Mouse (Mus musculus) left cerebral cortex, postnatal 4 days (tissue): ENCODE results near the gene Keap1. TPM values are rescaled to one million over a fixed set of nuclear protein-coding genes. Genes with fewer than 3 reads are reported as not detected.
"Not testable (repeated sequence)": the region's sequence is repeated elsewhere in the genome, so short reads cannot be mapped to it uniquely, and the experiment has no call there.

Experiments
- DNase-seq: peaks from one replicate; pipeline ENCODE4 v3.0.0-alpha.2; 2022
- intact Hi-C: fragments of 180-260 bp; cut with DNase I; formaldehyde crosslinking; loops from one replicate; pipeline ENCODE4 v1.15.1; 2025
- total RNA-seq, 2 experiments: library from RNA; stranded (reverse); gene quantifications; 2 replicates each; pipeline ENCODE4 v1.2.3; 2021

The Keap1 gene
- 10 to 100 TPM; 49.0 to 50.8 TPM for total RNA-seq

GRCm38 (mm10) chr9:21238733-21239464 is at the start of gene Keap1:
Gene Keap1, minus strand, starts transcription at chr9:21239361.
- intact Hi-C loops, result no loop called here
- peak; percentile 82 for DNase-seq

- intact Hi-C loops, result no loop called here
- no peak for DNase-seq
These were observed 49.5 kb upstream of the Keap1 start for GRCm38 (mm10) chr9:21288404-21289336.

- intact Hi-C loops, result no loop called here
- peak; percentile 98 for DNase-seq
These were observed 48.6 kb upstream of the Keap1 start, which contains the start of gene Kri1 for GRCm38 (mm10) chr9:21287571-21288402. Gene Kri1, minus strand, starts transcription at chr9:21287969.

- DNase-seq, result no peak
- intact Hi-C loops, result no loop called here
These were observed 47.6 kb upstream of the Keap1 start for GRCm38 (mm10) chr9:21286753-21287152.

- intact Hi-C loops, result no loop called here
- no peak for DNase-seq
These were observed 44.8 kb upstream of the Keap1 start for GRCm38 (mm10) chr9:21283994-21284393.

DNA sequence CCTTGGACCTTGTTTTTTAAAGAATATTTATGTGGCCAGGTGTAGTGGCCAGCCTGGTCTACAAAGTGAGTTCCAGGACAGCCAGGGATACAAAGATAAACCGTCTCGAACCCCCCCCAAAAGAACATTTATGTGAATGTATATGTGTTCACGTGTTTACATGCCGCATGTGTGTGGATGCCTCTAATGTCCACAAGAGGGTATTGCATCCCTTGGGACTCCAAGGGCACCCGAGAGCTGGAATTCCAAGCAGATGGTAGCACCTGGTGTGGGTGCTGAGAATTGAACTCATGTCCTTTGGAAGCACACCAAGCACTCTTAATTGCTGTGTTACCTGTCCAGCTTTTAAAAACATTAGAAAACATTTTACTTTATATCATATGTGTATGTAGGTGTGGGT is 44.4 kb upstream of the Keap1 start:
- intact Hi-C loops, result no loop called here
- DNase-seq, result no peak

DNA sequence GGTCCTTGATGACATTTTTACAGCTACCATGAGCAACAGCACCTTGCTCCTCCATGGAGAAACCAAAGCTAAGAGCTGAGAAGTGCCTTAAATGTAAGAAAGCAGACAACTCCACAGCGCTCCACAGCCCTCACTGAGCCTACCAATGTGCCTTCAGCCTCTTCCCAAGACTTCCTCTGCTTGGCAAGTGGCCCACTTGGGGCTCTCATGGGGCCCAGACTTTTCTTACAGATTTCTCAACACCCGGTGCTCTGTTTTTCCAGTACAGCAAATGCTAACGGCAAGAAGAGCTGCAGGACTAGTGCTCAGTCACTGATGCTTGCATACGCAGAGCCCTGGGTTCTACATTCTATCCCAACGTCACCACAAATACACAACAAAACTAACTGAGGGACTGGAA is 38.6 kb upstream of the Keap1 start:
- no peak for DNase-seq
- intact Hi-C loops, result no loop called here

DNA sequence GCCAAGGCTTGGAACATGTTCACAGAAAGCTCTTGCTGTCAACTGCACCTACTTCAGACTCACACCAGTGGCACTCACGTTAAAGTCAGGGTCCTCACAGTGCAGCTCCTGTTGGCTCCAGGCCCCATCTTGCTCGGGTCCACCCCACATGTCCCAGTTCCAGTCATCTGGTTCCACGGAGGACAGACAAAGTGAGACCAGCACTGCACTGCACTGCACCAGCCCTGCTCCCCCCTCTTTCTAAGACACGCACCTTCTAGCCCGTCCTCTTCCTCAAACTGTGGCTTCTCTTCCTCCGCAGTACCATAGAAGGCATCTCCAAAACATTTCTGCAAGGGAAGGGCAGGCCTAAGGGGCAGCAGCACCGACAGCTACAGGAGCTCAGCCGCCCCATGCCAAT is 37.1 kb upstream of the Keap1 start:
- no peak for DNase-seq
- intact Hi-C loops, result no loop called here

GRCm38 (mm10) chr9:21275727-21276126 is 36.6 kb upstream of the Keap1 start:
- intact Hi-C loops, result no loop called here
- no peak for DNase-seq

- intact Hi-C loops, result no loop called here
- DNase-seq, result no peak
These were observed 36.0 kb upstream of the Keap1 start for GRCm38 (mm10) chr9:21275013-21275710.

DNA sequence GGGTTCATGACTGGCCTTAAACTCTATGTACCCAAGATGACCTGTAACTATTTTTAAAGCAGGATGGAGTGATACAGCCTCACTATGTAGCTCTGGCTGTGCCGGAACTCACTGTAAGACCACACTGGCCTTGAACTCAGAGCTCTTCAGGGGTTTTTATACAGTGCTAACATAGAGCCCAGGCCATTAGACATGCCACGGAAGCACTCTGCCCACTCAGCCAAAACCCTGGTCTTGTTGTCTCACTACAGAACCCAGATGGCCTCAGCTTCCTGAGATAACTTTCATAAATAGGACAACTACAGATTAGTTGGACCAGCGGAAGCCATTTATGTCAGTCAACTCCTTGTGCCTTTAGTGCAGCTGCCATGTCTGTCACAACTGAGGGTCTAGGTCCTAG is 35.2 kb upstream of the Keap1 start:
- DNase-seq, result no peak
- intact Hi-C loops, result no loop called here

DNA sequence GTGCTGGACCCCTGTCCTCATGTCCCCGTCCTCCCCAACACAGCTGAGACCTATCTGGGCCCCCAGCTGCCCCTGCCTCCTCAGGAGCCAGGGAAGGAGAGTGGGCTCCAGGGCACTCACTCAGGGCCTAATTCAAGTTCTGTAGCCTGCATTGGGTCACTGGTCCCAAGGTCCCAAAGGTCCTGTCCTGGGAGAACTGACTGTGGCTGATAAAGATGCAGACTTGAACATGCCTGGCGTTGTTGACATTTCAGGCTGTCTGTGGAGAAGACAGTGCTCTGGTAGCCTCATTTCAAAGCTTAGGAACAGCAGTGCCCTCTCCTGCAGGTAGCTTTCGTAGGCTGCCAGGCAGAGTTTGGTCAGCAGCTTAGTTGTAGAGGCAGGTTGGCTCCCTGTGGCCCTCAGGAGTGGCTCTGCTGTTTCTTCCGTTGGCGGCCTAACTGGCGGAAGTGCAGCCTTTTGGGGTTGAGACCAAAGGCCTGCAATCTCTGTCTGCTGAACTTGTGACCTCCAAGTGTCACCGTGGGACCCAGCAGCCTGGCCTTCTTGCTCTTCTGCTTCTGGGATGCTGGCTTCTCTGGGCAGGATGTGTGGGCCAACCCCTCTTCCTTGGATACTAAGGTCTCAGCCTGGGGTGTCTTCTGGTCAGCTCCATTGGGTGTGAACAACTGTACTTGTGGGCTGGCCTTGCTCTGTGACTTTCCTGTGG is 34.5 kb upstream of the Keap1 start:
- intact Hi-C loops, result no loop called here
- no peak for DNase-seq

GRCm38 (mm10) chr9:21273094-21273493 is 33.9 kb upstream of the Keap1 start:
- intact Hi-C loops, result no loop called here
- no peak for DNase-seq

- intact Hi-C loops, result no loop called here
- no peak for DNase-seq
These were observed 33.2 kb upstream of the Keap1 start for GRCm38 (mm10) chr9:21272391-21272790.

DNA sequence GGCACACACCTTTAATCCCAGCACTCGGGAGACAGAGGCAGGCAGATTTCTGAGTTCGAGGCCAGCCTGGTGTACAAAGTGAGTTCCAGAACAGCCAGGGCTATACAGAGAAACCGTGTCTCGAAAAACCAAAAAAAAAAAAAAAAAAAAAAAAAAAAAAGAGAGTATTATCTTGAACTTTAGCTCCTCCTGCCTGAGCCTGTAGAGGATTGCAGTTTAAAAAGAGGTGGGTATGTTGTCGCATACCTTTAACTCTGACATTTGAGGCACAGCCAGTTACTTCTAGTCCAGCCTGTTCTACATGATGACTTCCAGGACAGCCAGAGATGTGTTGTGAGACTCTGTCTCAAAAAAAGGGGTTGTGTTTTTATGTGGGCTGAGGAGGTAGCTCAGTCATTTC is 30.4 kb upstream of the Keap1 start:
- intact Hi-C loops, DNase-seq: not testable (repeated sequence)

DNA sequence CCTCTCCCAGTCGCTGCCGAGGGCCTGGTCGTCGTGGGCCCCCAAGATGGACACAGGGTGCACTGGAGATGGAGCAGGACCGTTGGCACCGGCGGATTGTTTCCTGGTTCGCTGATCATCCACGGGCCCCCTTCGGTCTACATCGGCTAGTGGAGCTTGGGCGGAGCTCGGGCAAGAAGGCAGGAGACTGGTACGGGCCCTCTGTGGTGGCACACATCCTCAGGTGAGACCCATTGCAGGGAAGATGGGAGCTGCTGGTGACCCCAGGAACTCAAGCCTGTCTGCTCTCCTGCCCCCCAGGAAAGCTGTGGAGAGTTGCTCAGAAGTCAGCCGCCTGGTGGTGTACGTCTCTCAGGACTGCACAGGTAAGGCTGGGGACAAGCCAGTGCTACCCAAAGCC is 29.1 kb upstream of the Keap1 start:
- no peak for DNase-seq
- intact Hi-C loops, result no loop called here

DNA sequence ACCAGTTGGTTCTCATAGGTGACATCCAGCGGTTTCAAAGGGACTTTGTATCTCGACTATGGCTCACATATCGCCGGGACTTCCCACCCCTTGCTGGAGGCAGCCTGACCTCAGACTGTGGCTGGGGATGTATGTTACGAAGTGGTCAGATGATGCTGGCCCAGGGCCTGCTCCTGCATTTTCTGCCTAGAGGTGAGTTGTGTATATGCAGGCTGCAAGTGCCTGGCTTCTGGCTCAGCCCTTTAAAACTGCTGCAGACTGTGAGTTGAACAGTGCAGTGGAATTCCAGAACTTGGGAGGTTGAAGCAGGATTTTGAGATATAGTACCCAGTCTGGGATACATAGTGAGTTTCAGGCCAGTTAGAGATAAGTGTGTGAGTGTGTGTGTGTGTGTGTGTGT is 27.7 kb upstream of the Keap1 start:
- intact Hi-C loops, result no loop called here
- no peak for DNase-seq

DNA sequence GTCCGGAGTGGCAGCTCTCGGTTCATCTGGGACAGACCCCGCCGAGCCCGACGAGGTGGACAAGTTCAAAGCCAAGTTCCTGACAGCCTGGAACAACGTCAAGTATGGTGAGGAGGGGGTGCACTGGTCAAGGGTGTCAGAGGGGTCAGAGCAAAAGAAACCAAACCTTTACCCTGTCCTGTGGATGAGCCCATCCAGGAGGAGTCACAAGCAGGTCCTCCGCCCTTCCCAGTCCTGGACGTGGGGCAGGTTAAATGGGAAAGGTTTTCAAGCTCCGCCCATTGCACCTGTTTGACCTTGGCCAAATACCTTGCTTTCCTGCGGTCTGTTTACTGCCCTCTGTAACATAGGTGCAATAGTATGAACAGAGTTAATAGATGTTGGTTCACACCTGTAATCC is 26.4 kb upstream of the Keap1 start:
- no peak for DNase-seq
- intact Hi-C loops, result no loop called here

DNA sequence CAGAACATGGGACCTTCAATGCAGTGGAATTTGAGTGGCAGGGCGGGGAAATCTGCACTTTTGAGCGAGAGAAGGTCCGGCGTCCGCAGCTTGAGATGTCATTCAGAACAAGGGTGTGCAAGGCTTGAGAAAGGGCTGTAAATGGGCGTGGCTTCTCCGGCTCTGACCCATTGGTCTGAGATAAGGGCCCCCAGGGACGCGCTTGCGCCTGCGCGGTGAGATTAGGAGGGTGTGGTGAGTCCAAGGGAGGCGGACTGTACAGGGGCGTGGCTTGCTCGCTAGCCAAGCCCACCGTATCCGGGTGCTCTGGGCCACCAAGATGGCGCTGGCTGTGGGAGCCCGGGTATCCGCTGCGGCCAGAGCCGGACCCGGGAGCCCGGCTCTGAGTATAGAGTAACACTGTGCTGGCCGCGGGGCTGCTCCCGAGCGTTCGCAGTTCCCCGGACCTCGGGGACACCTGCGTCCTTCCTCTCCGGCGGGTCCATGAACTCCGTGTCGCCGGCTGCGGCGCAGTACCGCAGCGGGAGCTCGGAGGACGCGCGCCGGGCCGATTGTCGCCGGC is 25.9 kb upstream of the Keap1 start, which contains the start of gene Atg4d:
Gene Atg4d (plus strand): TSS at position 294 of the 562 bp plus-strand sequence.
- intact Hi-C loops, result no loop called here
- DNase-seq, result peak; percentile 100
